Mouse (Mus musculus) hindbrain, embryonic 15.5 days (tissue): ENCODE measurements around the gene Glb1. TPM values are rescaled to one million over a fixed set of nuclear protein-coding genes. Genes with fewer than 3 reads are reported as not detected.
"Not testable (repeated sequence)": the region's sequence is repeated elsewhere in the genome, so short reads cannot be mapped to it uniquely, and the experiment has no call there.

ENCODE experiments used
- ATAC-seq: fragments of 200-750 bp; cut with Nextera tagmentation; 2 replicates; pipeline ENCODE4 v1.8.0; 2017; ENCODE audit warnings: low read depth, moderate number of reproducible peaks, moderate TSS enrichment; ENCODE audit not compliant: low FRiP score
- H3K27ac ChIP-seq: fragments of 300-500 bp; sonication (generic); replicated peaks from 2 replicates; pipeline ENCODE4 v1.5.1; 2015; ENCODE audit warnings: mild to moderate bottlenecking, inconsistent platforms
- H3K27me3 ChIP-seq: fragments of 300-500 bp; sonication (generic); 2 replicates; pipeline ENCODE4 v1.6.1; 2015; ENCODE audit warnings: control low read depth, inconsistent platforms
- H3K36me3 ChIP-seq: fragments of 300-500 bp; sonication (generic); 2 replicates; pipeline ENCODE4 v1.6.1; 2015; ENCODE audit warnings: control low read depth, inconsistent platforms
- H3K4me1 ChIP-seq: fragments of 300-500 bp; sonication (generic); replicated peaks from 2 replicates; pipeline ENCODE4 v1.6.1; 2015; ENCODE audit warnings: control low read depth, inconsistent platforms
- H3K4me2 ChIP-seq: fragments of 300-500 bp; sonication (generic); 2 replicates; pipeline ENCODE4 v1.6.1; 2015; ENCODE audit warnings: moderate library complexity, mild to moderate bottlenecking, inconsistent platforms
- H3K4me3 ChIP-seq: fragments of 300-500 bp; sonication (generic); 2 replicates; pipeline ENCODE4 v1.5.1; 2015; ENCODE audit warnings: mild to moderate bottlenecking, inconsistent platforms
- H3K9ac ChIP-seq: fragments of 300-500 bp; sonication (generic); 2 replicates; pipeline ENCODE4 v1.6.1; 2015; ENCODE audit warnings: inconsistent platforms
- H3K9me3 ChIP-seq: fragments of 300-500 bp; sonication (generic); 2 replicates; pipeline ENCODE4 v1.6.1; 2016; ENCODE audit warnings: control low read depth, inconsistent platforms
- WGBS: fragments of 180-500 bp; shearing (Covaris S2); methylation state at CpG from one replicate; pipeline ENCODE4 v1.1.7; 2015; 5-methylcytosine and 5-hydroxymethylcytosine counted together
- polyA plus RNA-seq: library from polyadenylated mRNA; unstranded; fragments of >200 nt; fragmentation: Nextera tagmentation; extraction: Ambion mirVana; gene quantifications from 2 replicates; pipeline ENCODE4 v1.2.1, GENCODE M21; 2015

Glb1 gene
- polyA plus RNA-seq = 31.7 and 32.2 TPM in 2 replicates

DNA sequence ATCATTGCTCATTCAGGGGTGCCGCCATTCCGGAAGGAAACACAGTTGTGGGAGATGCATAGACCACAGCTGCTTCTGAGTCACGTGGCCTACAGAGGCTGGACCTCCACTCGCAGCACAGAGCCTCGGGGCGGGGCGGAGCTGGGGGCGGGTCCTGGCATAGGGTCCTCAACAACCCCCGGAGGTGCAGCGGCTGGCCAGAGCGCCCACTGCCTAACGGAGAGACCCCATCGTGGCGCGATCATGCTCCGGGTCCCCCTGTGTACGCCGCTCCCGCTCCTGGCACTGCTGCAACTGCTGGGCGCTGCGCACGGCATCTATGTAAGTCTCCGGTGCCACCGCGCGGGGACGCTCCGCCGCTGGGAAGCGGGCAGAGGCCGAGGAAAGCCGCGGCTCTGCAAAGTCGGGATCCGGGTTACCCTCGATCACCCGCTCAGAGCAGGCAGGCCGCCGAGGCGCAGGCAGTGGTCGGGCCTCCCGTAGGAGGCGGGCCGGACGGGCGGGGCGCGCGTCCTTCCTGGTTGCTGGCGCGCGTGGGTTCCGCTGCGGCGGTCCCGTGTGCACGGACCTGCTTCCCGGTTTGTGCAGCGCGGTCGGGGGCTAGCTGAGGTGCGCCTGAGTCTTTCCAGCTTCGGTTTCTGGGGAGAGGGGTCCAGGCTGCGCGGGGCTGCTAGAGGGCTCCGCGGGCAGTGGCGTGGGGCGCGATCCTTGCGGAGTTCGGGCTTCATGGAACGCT, at the start of gene Glb1, which contains the start of gene Tmppe:
Glb1 (plus strand) TSS at position 128 of the 736 bp plus-strand sequence.
Tmppe (plus strand) TSS at position 157 of the 736 bp plus-strand sequence.
- Histone ChIP-seq H3K4me2 (peak within 1 kb of the TSS; percentile 90), H3K4me3 (peak within 1 kb of the TSS; percentile 64), H3K4me1 (peaks cover 15% of the 10 kb centered on the region), H3K9me3 (no peaks in the 10 kb centered on the region), H3K27me3 (no peaks in the 10 kb centered on the region), H3K27ac (peak within 1 kb of the TSS; percentile 86), H3K36me3 (peaks cover 14% of the 10 kb centered on the region), H3K9ac (peak within 1 kb of the TSS; percentile 67)
- peak; percentile 98 for ATAC-seq
- 1% methylated on average over 71 of the region's 73 CpGs for WGBS

DNA sequence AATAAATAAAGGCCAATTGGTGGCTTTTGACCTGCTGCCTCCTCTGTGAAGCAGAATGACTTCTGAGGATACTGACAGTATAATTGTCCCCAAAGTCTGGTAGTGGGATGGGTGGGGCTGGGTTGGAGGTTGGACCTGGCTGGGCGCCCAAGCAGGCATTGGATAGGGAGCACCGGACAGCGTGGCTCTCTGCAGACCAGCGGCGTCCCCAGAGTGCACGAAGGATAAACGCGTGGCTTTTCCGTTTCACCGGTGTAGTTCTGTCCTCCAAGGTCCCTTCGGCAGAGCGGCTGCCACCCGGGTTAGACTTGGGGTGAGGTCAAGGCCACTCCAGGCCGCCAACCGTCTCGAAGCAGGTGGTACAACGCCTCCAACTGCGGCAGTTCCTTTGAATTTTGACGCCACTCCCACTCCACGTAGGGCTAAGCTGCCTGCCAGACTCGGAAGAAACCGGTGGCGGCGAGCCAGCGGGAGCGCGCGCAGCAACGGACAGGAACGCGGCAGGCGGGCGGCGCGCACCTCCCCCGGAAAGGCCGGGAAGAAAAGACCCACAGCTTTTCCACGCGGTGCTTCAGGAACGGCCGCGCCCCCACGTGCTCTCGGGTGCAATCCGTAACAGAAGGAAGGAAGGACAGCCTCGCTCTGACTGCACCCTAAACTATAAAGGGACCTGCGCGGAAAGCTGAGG, 32.9 kb upstream of the Glb1 start:
- Histone ChIP-seq H3K27me3 (no peaks in the 10 kb centered on the region), H3K27ac (peak overlapping the region; percentile 52), H3K4me1 (peaks cover 4% of the 10 kb centered on the region), H3K4me3 (peak overlapping the region; percentile 43), H3K9me3 (no peaks in the 10 kb centered on the region), H3K9ac (peak overlapping the region; percentile 57), H3K4me2 (peak overlapping the region; percentile 96), H3K36me3 (no peaks in the 10 kb centered on the region)
- WGBS = 1% methylated on average over 48 of the region's 48 CpGs
- ATAC-seq = peak; percentile 89

DNA sequence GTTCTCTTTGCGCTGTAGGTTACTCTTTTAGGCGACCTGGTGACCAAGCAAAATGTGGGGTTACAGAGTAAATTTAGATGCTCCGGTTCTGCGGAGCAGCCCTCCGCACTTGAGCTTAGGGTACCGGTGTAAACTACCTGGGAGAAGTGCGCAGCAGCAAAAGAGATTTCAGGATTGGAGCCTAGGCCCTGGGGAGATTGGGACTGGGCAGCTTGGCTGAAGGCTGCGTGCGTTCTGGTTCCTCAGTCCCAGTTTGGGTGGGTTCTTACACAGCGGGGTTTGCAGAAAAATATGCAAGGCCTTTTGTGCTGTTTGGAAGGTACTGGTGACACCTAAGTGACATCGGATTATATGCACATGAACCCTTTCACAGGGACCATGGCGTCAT, 32.4 kb upstream of the Glb1 start:
- Histone ChIP-seq H3K4me3 (peak overlapping the region; percentile 43), H3K9ac (peak overlapping the region; percentile 57), H3K36me3 (0 out of 2 replicates have a peak, but pooled peaks cover 2% of the 10 kb centered on the region), H3K27me3 (no peaks in the 10 kb centered on the region), H3K4me1 (peaks cover 4% of the 10 kb centered on the region), H3K9me3 (no peaks in the 10 kb centered on the region), H3K27ac (peak overlapping the region; percentile 52; the same call in 1 of the 2 replicates), H3K4me2 (peak overlapping the region; percentile 96)
- 13% methylated on average over 12 of the region's 12 CpGs for WGBS
- ATAC-seq = peak; percentile 46

DNA sequence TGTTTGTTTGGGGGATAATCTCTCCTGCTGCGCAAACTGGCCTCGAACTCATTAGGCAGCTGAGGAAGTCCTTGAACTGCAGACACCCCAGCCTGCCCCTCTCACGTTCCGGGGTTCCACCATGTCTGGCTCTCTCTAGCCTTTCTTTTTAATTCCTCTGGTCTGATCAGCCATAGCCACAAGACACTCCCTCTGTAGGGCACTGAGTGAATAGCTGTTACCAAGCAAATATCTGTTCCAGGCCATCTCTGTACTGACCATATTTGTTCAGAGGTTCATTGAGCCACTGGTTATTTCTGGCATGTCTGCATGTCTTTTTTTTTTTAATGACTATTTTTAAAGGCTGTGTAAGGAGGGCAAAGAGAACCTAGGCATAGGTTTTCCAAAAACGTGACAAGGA, 31.5 kb upstream of the Glb1 start:
- whole genome bisulfite sequencing = 61% methylated on average over 5 of the region's 5 CpGs

DNA sequence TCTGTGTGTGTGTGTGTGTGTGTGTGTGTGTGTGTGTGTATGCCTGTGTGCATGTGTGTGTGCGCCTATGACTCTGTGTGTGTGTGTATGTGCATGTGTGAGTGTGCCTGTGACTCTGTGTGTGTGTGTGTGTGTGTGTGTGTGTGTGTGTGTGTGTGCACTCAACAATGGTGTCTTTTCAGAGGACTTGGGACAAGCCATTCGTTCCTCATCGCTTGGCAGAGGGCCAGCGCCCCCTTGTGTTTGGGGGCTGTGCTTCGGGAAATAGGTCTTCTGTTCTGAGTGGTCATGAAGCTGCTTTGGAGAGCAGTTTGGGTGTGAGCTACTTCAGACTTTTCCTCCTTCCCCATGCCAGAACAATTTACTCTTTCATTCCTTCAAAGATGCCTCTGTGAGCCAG, 29.2 kb upstream of the Glb1 start:
- not testable (repeated sequence) for H3K9me3 ChIP-seq, H3K27me3 ChIP-seq, H3K9ac ChIP-seq, H3K4me2 ChIP-seq, H3K4me3 ChIP-seq, H3K36me3 ChIP-seq, ATAC-seq, H3K27ac ChIP-seq, H3K4me1 ChIP-seq
- WGBS = 28% methylated on average over 5 of the region's 5 CpGs

More for the DNA sequence above, 31.5 kb upstream of the Glb1 start:
- H3K9ac ChIP-seq, H3K4me1 ChIP-seq, H3K36me3 ChIP-seq, H3K4me3 ChIP-seq, ATAC-seq, H3K27ac ChIP-seq, H3K27me3 ChIP-seq, H3K9me3 ChIP-seq: not testable (repeated sequence)
- 0 out of 2 replicates have a peak overlapping the region, but pooled peaks have one; percentile 96 for H3K4me2 ChIP-seq

DNA sequence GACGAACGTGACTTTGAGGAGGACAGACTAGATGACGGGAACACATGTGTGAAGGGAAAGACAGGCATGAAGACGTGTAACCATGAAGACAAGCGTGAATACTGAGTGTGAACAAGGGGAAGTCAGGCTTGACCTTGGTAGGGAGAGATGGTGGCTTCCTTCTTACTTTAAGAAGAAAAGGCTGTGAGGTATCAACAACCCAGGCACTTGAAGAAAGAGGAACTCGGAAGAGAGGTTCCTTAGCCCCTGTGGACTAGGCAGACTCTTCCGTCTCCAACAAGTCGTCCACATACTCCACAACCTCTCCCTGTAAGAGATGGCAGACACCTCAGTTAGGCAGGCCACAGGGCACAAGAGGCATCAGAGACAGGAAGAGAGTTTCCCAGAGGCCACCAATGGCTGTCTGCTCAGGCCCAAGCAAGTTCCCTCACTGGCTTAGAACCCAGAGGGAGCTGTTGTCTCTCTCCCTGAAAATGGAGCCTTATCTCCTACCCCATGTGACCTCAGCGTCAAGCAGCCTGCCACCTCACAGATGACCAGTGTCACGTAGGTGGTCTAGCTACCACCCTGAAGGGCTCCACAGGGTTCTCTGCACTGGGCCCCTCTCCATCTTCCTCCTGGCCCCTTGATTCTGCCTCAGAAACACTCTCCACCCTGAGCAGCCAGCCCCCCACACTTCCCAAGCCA, 25.5 kb upstream of the Glb1 start:
- 92% methylated on average over 10 of the region's 10 CpGs for WGBS
- Histone ChIP-seq H3K9ac (no peak overlapping the region), H3K27me3 (no peaks in the 10 kb centered on the region), H3K27ac (no peak overlapping the region), H3K4me1 (no peaks in the 10 kb centered on the region), H3K4me2 (no peak overlapping the region), H3K4me3 (no peak overlapping the region), H3K36me3 (0 out of 2 replicates have a peak, but pooled peaks cover 3% of the 10 kb centered on the region), H3K9me3 (no peaks in the 10 kb centered on the region)
- ATAC-seq = no peak

DNA sequence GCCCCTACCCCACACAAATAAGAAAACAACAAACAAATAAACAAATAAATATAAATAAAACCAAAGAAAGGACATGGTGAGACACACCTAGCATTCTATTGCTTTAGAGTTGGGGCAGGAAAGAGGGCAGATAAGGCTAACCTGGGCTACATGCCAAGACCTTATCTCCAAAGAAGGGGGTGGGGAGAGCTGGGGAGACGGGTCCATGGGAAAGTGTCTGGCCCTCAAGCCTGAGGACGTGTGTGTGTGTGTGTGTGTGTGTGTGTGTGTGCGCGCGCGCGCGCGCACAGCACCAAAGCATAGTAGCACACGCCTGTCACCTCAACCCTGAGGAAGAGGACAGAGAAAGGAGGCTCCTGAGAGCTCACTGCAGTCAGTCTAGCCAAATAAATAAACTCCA, 23.7 kb upstream of the Glb1 start:
- 89% methylated on average over 10 of the region's 10 CpGs for WGBS
- no peaks in the 10 kb centered on the region for H3K27me3 ChIP-seq
- H3K4me3 ChIP-seq = no peak overlapping the region
- no peak overlapping the region for H3K9ac ChIP-seq
- 0 out of 2 replicates have a peak, but pooled peaks cover 3% of the 10 kb centered on the region for H3K36me3 ChIP-seq
- H3K9me3 ChIP-seq = no peaks in the 10 kb centered on the region
- H3K27ac ChIP-seq = no peak overlapping the region
- no peaks in the 10 kb centered on the region for H3K4me1 ChIP-seq
- H3K4me2 ChIP-seq = no peak overlapping the region
- ATAC-seq = no peak

DNA sequence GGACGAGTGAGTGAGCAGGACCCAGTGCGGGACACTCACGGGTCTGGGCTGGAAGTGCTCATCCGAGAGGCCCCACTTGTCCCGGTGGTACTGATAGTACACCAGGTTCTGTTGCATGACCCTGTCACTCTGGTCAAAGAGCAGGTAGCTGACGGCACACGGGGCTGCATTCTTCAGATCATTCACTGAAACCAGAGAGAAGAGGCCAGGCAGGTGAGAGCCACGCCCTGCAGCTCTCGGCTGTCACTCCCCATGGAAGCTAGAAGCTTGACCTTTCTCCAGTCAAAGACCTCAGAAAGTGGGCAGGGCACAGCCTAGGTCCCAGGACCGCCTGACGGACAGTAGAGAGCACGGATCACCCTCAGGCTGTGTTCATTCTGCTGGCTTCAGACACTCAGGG, 21.0 kb upstream of the Glb1 start:
- H3K9me3 ChIP-seq = no peaks in the 10 kb centered on the region
- no peak overlapping the region for H3K4me2 ChIP-seq
- H3K27ac ChIP-seq = no peak overlapping the region
- H3K9ac ChIP-seq = no peak overlapping the region
- WGBS = 92% methylated on average over 12 of the region's 12 CpGs
- H3K4me1 ChIP-seq = no peaks in the 10 kb centered on the region
- ATAC-seq = no peak
- no peaks in the 10 kb centered on the region for H3K27me3 ChIP-seq
- peaks cover 3% of the 10 kb centered on the region; the same call in 1 of the 2 replicates for H3K36me3 ChIP-seq
- no peak overlapping the region for H3K4me3 ChIP-seq

DNA sequence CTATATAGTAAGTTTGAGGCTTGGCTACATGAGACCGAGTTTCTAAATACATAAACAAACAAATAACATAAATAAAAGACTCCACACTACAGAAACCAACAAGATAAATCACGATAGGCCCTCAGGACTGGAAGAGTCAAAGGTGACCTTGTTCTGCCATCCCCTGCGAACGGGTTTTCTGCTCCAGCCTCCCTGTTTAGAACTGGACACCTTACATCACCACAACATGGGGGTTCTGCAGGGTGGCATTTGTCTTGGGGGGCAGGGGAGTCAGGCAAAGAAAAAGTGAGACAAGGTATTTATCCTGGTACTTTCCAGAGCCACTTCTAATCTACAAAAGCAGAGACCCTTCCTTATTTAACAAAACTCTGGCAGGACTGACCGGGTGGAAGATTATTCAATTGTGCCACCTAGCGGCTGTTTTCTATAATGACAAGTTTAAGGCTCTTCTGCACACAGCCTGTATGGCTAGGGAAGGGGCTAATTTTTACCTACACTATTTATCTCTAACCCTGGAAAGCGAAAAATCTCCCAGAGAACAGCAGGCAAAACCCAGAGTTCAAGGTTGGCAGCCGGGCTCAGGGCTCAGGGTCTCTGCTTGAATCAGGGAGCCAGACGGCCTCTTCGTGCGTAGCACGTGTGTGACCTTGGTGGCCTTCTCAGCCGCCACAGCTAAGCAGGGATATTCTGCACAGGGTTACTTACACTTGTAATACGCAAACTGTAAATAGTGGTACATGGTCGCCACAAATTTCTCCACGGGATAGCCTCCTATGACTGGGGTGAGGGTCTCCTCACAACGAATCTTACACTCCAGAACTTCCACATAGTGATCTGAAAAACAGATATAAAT, 19.8 kb upstream of the Glb1 start:
- Histone ChIP-seq H3K27me3 (no peaks in the 10 kb centered on the region), H3K9ac (no peak overlapping the region), H3K36me3 (peaks cover 3% of the 10 kb centered on the region; the same call in 1 of the 2 replicates), H3K4me1 (no peaks in the 10 kb centered on the region), H3K9me3 (no peaks in the 10 kb centered on the region), H3K4me3 (no peak overlapping the region), H3K27ac (no peak overlapping the region), H3K4me2 (no peak overlapping the region)
- ATAC-seq = peak; percentile 74
- 69% methylated on average over 17 of the region's 17 CpGs for WGBS

DNA sequence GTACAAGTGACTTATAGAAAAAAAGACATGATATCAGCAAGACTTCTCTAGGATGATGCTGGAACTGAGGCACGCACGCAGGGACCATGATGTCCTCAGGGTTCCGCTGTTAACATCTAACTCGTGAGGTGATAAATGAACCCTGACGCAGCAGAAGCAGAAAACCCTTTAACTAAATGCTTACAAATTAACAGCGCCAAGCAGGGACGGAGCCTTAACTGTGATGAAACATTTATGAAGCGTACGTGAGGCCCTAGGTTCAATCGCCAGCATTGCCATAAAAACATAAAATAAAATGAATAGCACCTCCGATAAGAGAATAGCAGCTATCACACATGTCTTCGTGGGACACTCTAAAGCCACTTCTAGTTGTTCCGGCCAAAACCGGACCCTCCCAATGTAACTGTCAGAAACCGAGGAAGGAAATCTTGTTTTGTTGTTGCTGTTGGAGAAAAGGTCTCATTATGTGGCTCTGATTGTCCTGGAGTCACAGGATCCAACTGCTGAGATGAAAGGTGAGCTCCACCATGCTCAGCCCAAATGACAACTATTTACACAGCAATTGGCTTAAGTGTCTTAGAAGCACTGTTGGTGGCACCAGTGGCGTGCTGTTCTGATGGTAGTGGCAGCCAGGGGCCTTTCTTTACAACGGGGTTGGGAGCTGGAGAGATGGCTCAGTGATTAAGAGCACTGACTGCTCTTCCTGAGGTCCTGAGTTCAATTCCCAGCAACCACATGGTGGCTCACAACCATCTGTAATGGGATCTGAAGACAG, 17.8 kb upstream of the Glb1 start:
- no peaks in the 10 kb centered on the region for H3K9me3 ChIP-seq
- H3K27ac ChIP-seq = no peak overlapping the region
- H3K4me3 ChIP-seq = no peak overlapping the region
- ATAC-seq = no peak
- no peaks in the 10 kb centered on the region for H3K4me1 ChIP-seq
- WGBS = 84% methylated on average over 17 of the region's 17 CpGs
- H3K4me2 ChIP-seq = no peak overlapping the region
- no peaks in the 10 kb centered on the region for H3K27me3 ChIP-seq
- peaks cover 3% of the 10 kb centered on the region; the same call in 1 of the 2 replicates for H3K36me3 ChIP-seq
- no peak overlapping the region for H3K9ac ChIP-seq

DNA sequence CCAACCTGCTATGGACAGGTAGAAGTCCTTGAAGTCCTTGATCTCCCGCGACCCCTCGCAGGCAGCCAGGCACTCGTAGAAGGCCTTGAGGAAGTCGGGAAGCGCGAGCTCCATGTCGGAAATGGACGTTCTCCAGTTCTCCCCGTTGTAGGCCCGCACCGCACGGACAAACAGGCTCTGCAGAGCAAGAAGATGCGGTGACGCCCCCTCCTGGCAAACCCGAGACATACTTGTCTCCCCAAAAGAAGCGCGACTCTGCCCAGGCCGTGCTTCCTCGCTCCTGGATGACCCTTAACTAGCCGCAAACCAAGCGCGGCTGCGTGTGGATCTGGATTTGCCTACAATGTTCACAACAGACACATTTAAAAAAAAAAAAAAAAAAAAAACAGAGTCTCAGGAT, 16.2 kb upstream of the Glb1 start:
- H3K4me1 ChIP-seq = 0 out of 2 replicates have a peak, but pooled peaks cover 4% of the 10 kb centered on the region
- no peaks in the 10 kb centered on the region for H3K9me3 ChIP-seq
- peaks cover 3% of the 10 kb centered on the region; the same call in 1 of the 2 replicates for H3K36me3 ChIP-seq
- no peak overlapping the region for H3K4me2 ChIP-seq
- H3K4me3 ChIP-seq = no peak overlapping the region
- ATAC-seq = no peak
- no peaks in the 10 kb centered on the region for H3K27me3 ChIP-seq
- H3K9ac ChIP-seq = no peak overlapping the region
- 88% methylated on average over 24 of the region's 24 CpGs for WGBS
- H3K27ac ChIP-seq = no peak overlapping the region
